Mouse (Mus musculus): ENCODE measurements at regions not wholly inside any gene's neighbourhood (a gene's known extent, or its start where the extent isn't known, plus 50 kb on each side); places are given as distances from the start of the nearest gene placed in this dataset.

- 79% methylated on average over 5 of the region's 5 CpGs for WGBS
- no peak overlapping the region for H3K9ac ChIP-seq
- no peak overlapping the region for H3K4me2 ChIP-seq (replicated peaks)
- H3K9me3 ChIP-seq = no peaks in the 10 kb centered on the region
- H3K27me3 ChIP-seq (replicated peaks) = no peaks in the 10 kb centered on the region
- ATAC-seq = no peak
- H3K4me3 ChIP-seq (replicated peaks) = no peak overlapping the region
- H3K36me3 ChIP-seq = no peaks in the 10 kb centered on the region
- H3K27ac ChIP-seq = no peak overlapping the region
- H3K4me1 ChIP-seq (replicated peaks) = no peaks in the 10 kb centered on the region
Observed at GRCm38 (mm10) chr4:97439288-97440029, 256.5 kb upstream of the Gm10192 start.

GRCm38 (mm10) chr4:97432681-97433080 lies 249.7 kb upstream of the Gm10192 start:
- Histone ChIP-seq H3K36me3 (no peaks in the 10 kb centered on the region), H3K4me3 (replicated peaks) (no peak overlapping the region), H3K27ac (no peak overlapping the region), H3K4me2 (replicated peaks) (no peak overlapping the region), H3K27me3 (replicated peaks) (no peaks in the 10 kb centered on the region), H3K4me1 (replicated peaks) (no peaks in the 10 kb centered on the region), H3K9me3 (no peaks in the 10 kb centered on the region), H3K9ac (no peak overlapping the region)
- 76% methylated on average over 1 of the region's 1 CpGs for WGBS
- ATAC-seq = no peak

- no peaks in the 10 kb centered on the region for H3K36me3 ChIP-seq
- WGBS = 67% methylated on average over 1 of the region's 1 CpGs
- no peak for ATAC-seq
- H3K4me2 ChIP-seq (replicated peaks) = no peak overlapping the region
- no peaks in the 10 kb centered on the region for H3K9me3 ChIP-seq
- H3K27ac ChIP-seq = no peak overlapping the region
- H3K27me3 ChIP-seq (replicated peaks) = no peaks in the 10 kb centered on the region
- H3K4me1 ChIP-seq (replicated peaks) = no peaks in the 10 kb centered on the region
- no peak overlapping the region for H3K9ac ChIP-seq
- no peak overlapping the region for H3K4me3 ChIP-seq (replicated peaks)
Observed at GRCm38 (mm10) chr4:97432094-97432493, 249.1 kb upstream of the Gm10192 start.

GRCm38 (mm10) chr4:97431239-97431638 lies 248.3 kb upstream of the Gm10192 start:
- H3K27ac ChIP-seq = no peak overlapping the region
- no peaks in the 10 kb centered on the region for H3K4me1 ChIP-seq (replicated peaks)
- WGBS = 75% methylated on average over 2 of the region's 2 CpGs

GRCm38 (mm10) chr4:97419845-97420244 lies 236.9 kb upstream of the Gm10192 start:
- Histone ChIP-seq H3K27me3 (replicated peaks) (no peaks in the 10 kb centered on the region), H3K4me2 (replicated peaks) (no peak overlapping the region), H3K4me3 (replicated peaks) (no peak overlapping the region), H3K4me1 (replicated peaks) (no peaks in the 10 kb centered on the region), H3K36me3 (no peaks in the 10 kb centered on the region), H3K27ac (no peak overlapping the region), H3K9me3 (no peaks in the 10 kb centered on the region), H3K9ac (no peak overlapping the region)
- 83% methylated on average over 1 of the region's 1 CpGs for WGBS
- no peak for ATAC-seq

More at GRCm38 (mm10) chr4:97431239-97431638, 248.3 kb upstream of the Gm10192 start:
- no peaks in the 10 kb centered on the region for H3K27me3 ChIP-seq (replicated peaks)
- no peak overlapping the region for H3K4me2 ChIP-seq (replicated peaks)
- no peak overlapping the region for H3K9ac ChIP-seq
- no peaks in the 10 kb centered on the region for H3K36me3 ChIP-seq
- H3K9me3 ChIP-seq = no peaks in the 10 kb centered on the region
- ATAC-seq = no peak
- no peak overlapping the region for H3K4me3 ChIP-seq (replicated peaks)

- Histone ChIP-seq H3K9me3 (no peaks in the 10 kb centered on the region), H3K36me3 (no peaks in the 10 kb centered on the region), H3K4me3 (replicated peaks) (no peak overlapping the region), H3K27me3 (replicated peaks) (no peaks in the 10 kb centered on the region), H3K4me2 (replicated peaks) (no peak overlapping the region), H3K27ac (no peak overlapping the region), H3K4me1 (replicated peaks) (no peaks in the 10 kb centered on the region), H3K9ac (no peak overlapping the region)
- ATAC-seq = no peak
- WGBS = 44% methylated on average over 5 of the region's 5 CpGs
Observed at GRCm38 (mm10) chr4:97418616-97419015, 235.7 kb upstream of the Gm10192 start.

- H3K4me2 ChIP-seq (replicated peaks) = no peak overlapping the region
- no peak overlapping the region for H3K9ac ChIP-seq
- H3K36me3 ChIP-seq = no peaks in the 10 kb centered on the region
- H3K27ac ChIP-seq = no peak overlapping the region
- no peaks in the 10 kb centered on the region for H3K27me3 ChIP-seq (replicated peaks)
- no peak overlapping the region for H3K4me3 ChIP-seq (replicated peaks)
- no peaks in the 10 kb centered on the region for H3K9me3 ChIP-seq
- no peak for ATAC-seq
- H3K4me1 ChIP-seq (replicated peaks) = no peaks in the 10 kb centered on the region
Observed at GRCm38 (mm10) chr4:97417943-97418342, 235.0 kb upstream of the Gm10192 start.

GRCm38 (mm10) chr4:97408633-97409296 lies 225.8 kb upstream of the Gm10192 start:
- no peak overlapping the region for H3K4me2 ChIP-seq (replicated peaks)
- no peak overlapping the region for H3K27ac ChIP-seq
- H3K4me3 ChIP-seq (replicated peaks) = no peak overlapping the region
- ATAC-seq = no peak
- 90% methylated on average over 7 of the region's 7 CpGs for WGBS
- H3K4me1 ChIP-seq (replicated peaks) = no peaks in the 10 kb centered on the region
- no peaks in the 10 kb centered on the region for H3K9me3 ChIP-seq
- H3K27me3 ChIP-seq (replicated peaks) = no peaks in the 10 kb centered on the region
- no peak overlapping the region for H3K9ac ChIP-seq
- no peaks in the 10 kb centered on the region for H3K36me3 ChIP-seq

GRCm38 (mm10) chr4:97394697-97395280 lies 211.8 kb upstream of the Gm10192 start:
- Histone ChIP-seq H3K4me3 (replicated peaks) (no peak overlapping the region), H3K9ac (no peak overlapping the region), H3K4me1 (replicated peaks) (no peaks in the 10 kb centered on the region), H3K36me3 (no peaks in the 10 kb centered on the region), H3K4me2 (replicated peaks) (no peak overlapping the region), H3K9me3 (no peaks in the 10 kb centered on the region), H3K27ac (no peak overlapping the region), H3K27me3 (replicated peaks) (no peaks in the 10 kb centered on the region)
- ATAC-seq = no peak
- WGBS = 73% methylated on average over 3 of the region's 3 CpGs

- 42% methylated on average over 3 of the region's 3 CpGs for WGBS
- no peak overlapping the region for H3K27ac ChIP-seq
Observed at GRCm38 (mm10) chr4:97381084-97381483, 198.1 kb upstream of the Gm10192 start.

GRCm38 (mm10) chr4:97377593-97378542 lies 194.9 kb upstream of the Gm10192 start:
- no peaks in the 10 kb centered on the region for H3K4me1 ChIP-seq (replicated peaks)
- no peak overlapping the region for H3K27ac ChIP-seq
- H3K36me3 ChIP-seq = no peaks in the 10 kb centered on the region
- no peak overlapping the region for H3K4me2 ChIP-seq (replicated peaks)
- H3K9ac ChIP-seq = no peak overlapping the region
- no peak overlapping the region for H3K4me3 ChIP-seq (replicated peaks)
- no peaks in the 10 kb centered on the region for H3K27me3 ChIP-seq (replicated peaks)
- 65% methylated on average over 8 of the region's 8 CpGs for WGBS
- H3K9me3 ChIP-seq = no peaks in the 10 kb centered on the region
- no peak for ATAC-seq

More at GRCm38 (mm10) chr4:97381084-97381483, 198.1 kb upstream of the Gm10192 start:
- H3K9me3 ChIP-seq = no peaks in the 10 kb centered on the region
- no peak overlapping the region for H3K9ac ChIP-seq
- H3K4me3 ChIP-seq (replicated peaks) = no peak overlapping the region
- H3K4me2 ChIP-seq (replicated peaks) = no peak overlapping the region
- no peaks in the 10 kb centered on the region for H3K4me1 ChIP-seq (replicated peaks)
- no peaks in the 10 kb centered on the region for H3K36me3 ChIP-seq
- no peaks in the 10 kb centered on the region for H3K27me3 ChIP-seq (replicated peaks)
- ATAC-seq = no peak

- Histone ChIP-seq H3K4me1 (replicated peaks) (no peaks in the 10 kb centered on the region), H3K4me2 (replicated peaks) (no peak overlapping the region), H3K27me3 (replicated peaks) (no peaks in the 10 kb centered on the region), H3K9me3 (no peaks in the 10 kb centered on the region), H3K36me3 (no peaks in the 10 kb centered on the region), H3K4me3 (replicated peaks) (no peak overlapping the region), H3K27ac (no peak overlapping the region), H3K9ac (no peak overlapping the region)
- 81% methylated on average over 2 of the region's 2 CpGs for WGBS
- no peak for ATAC-seq
Observed at GRCm38 (mm10) chr4:97360473-97360872, 177.5 kb upstream of the Gm10192 start.

All from intestine, embryonic 15.5 days (tissue).